ENCODE assay signal across 14 mouse cellular contexts in the genomic region with DNA sequence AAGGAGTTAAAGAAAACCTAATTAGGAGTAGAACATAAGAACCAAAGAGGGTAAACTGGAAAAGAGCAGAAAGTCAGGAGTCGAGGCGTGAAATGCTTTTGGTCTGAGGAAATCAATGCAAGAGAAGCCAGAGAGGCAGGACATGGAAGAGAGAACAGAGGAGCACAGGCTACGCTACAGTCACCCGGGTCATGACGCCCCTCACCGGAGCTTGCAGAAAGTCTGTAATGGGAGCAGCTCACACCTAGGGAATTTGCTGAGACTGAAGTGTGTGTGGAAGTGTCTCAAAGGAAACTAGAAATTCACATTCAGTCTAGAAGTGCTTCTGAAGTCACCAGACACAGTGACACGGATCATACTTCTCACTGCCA.
DNase-seq lines count a peak whose midpoint lies in the region; ATAC-seq lines count a peak whose summit lies in the region.
"Had no signal": no experiment of that assay in that cellular context is flagged by ENCODE, and none has a peak within 500 bp of the region (broad histone marks: within the 10 kb centered on the region; RNA-seq: fewer than 3 reads in every experiment).

No protein-coding gene starts in this region.

- 0 out of 2 replicates have a peak overlapping the region, but pooled peaks have one; percentile 14 for H3K9ac ChIP-seq in intestine, embryonic 16.5 days (ENCODE audit: low read depth, low read length)
- H3K9ac ChIP-seq in intestine, embryonic 15.5 days = no peak overlapping the region
- H3K9ac ChIP-seq in neural tube, embryonic 13.5 days = 0 out of 2 replicates have a peak overlapping the region, but pooled peaks have one; percentile 12
- H3K9ac ChIP-seq in neural tube, embryonic 15.5 days (replicated peaks) = no peak overlapping the region
- H3K9ac ChIP-seq in limb, embryonic 15.5 days = no peak overlapping the region
- H3K9ac ChIP-seq: embryonic facial prominence, embryonic 12.5 days; forebrain, postnatal 0 days; hindbrain, embryonic 13.5 days had no signal

- no peaks in the 10 kb centered on the region for H3K9me3 ChIP-seq in intestine, embryonic 16.5 days (ENCODE audit: control insufficient read depth, low read length)
- H3K9me3 ChIP-seq in intestine, embryonic 15.5 days = no peaks in the 10 kb centered on the region
- H3K9me3 ChIP-seq in neural tube, embryonic 13.5 days = no peaks in the 10 kb centered on the region
- H3K9me3 ChIP-seq in neural tube, embryonic 15.5 days (replicated peaks) = no peaks in the 10 kb centered on the region
- H3K9me3 ChIP-seq in limb, embryonic 15.5 days = no peaks in the 10 kb centered on the region
- H3K9me3 ChIP-seq: embryonic facial prominence, embryonic 12.5 days; hindbrain, embryonic 13.5 days had no signal

- H3K4me3 ChIP-seq in intestine, embryonic 16.5 days (ENCODE audit: low read length) = no peak overlapping the region
- H3K4me3 ChIP-seq in intestine, embryonic 15.5 days (replicated peaks) = no peak overlapping the region
- no peak overlapping the region for H3K4me3 ChIP-seq in neural tube, embryonic 13.5 days
- H3K4me3 ChIP-seq in neural tube, embryonic 15.5 days (replicated peaks) = no peak overlapping the region
- H3K4me3 ChIP-seq in limb, embryonic 15.5 days = no peak overlapping the region
- H3K4me3 ChIP-seq: embryonic facial prominence, embryonic 12.5 days; hindbrain, embryonic 13.5 days had no signal

- no peaks in the 10 kb centered on the region for H3K36me3 ChIP-seq in intestine, embryonic 16.5 days (ENCODE audit: control insufficient read depth, insufficient read depth, low read length)
- no peaks in the 10 kb centered on the region for H3K36me3 ChIP-seq in intestine, embryonic 15.5 days
- no peaks in the 10 kb centered on the region for H3K36me3 ChIP-seq in neural tube, embryonic 13.5 days
- H3K36me3 ChIP-seq in neural tube, embryonic 15.5 days = no peaks in the 10 kb centered on the region
- H3K36me3 ChIP-seq in limb, embryonic 15.5 days = no peaks in the 10 kb centered on the region
- H3K36me3 ChIP-seq: embryonic facial prominence, embryonic 12.5 days; hindbrain, embryonic 13.5 days had no signal

- no peak overlapping the region for H3K4me2 ChIP-seq in intestine, embryonic 16.5 days (ENCODE audit: low read depth, low read length)
- no peak overlapping the region for H3K4me2 ChIP-seq in intestine, embryonic 15.5 days (replicated peaks)
- no peak overlapping the region for H3K4me2 ChIP-seq in neural tube, embryonic 13.5 days
- no peak overlapping the region for H3K4me2 ChIP-seq in neural tube, embryonic 15.5 days
- H3K4me2 ChIP-seq in limb, embryonic 15.5 days = no peak overlapping the region
- H3K4me2 ChIP-seq: embryonic facial prominence, embryonic 12.5 days; hindbrain, embryonic 13.5 days had no signal

- H3K4me1 ChIP-seq in intestine, embryonic 16.5 days (ENCODE audit: control insufficient read depth, insufficient read depth, low read length) = peaks cover 18% of the 10 kb centered on the region
- H3K4me1 ChIP-seq in intestine, embryonic 15.5 days (replicated peaks) = peaks cover 8% of the 10 kb centered on the region; the same call in 1 of the 2 replicates
- peaks cover 15% of the 10 kb centered on the region for H3K4me1 ChIP-seq in neural tube, embryonic 13.5 days (replicated peaks)
- H3K4me1 ChIP-seq in neural tube, embryonic 15.5 days = peaks cover 5% of the 10 kb centered on the region
- H3K4me1 ChIP-seq in limb, embryonic 15.5 days = peaks cover 21% of the 10 kb centered on the region

- peak; percentile 19 for DNase-seq in CD4-positive, CD25-positive, alpha-beta regulatory T cell, adult 2 months (ENCODE audit: low read depth, low spot score)
- DNase-seq: adrenal gland, adult 8-10 months; gastrocnemius, postnatal 25 days had no signal

- no peak for ATAC-seq in CD4-positive, CD25-positive, alpha-beta regulatory T cell, adult 4 months
- ATAC-seq in intestine, embryonic 16.5 days = no peak
- ATAC-seq in intestine, embryonic 15.5 days = no peak
- ATAC-seq in neural tube, embryonic 13.5 days (ENCODE audit: low read depth) = no peak
- ATAC-seq in neural tube, embryonic 15.5 days (ENCODE audit: low FRiP score) = no peak
- 0 out of 2 replicates have a peak, but pooled peaks have one; percentile 3 for ATAC-seq in limb, embryonic 15.5 days (ENCODE audit: insufficient number of reproducible peaks, low FRiP score, low TSS enrichment, low read depth)
- no peak for ATAC-seq in erythroblast, adult 5-6 weeks (replicated peaks; ENCODE audit: low FRiP score, poor library complexity, severe bottlenecking)
- ATAC-seq: midbrain, embryonic 16.5 days had no signal

- 84% methylated on average over 7 of the region's 7 CpGs for WGBS in intestine, embryonic 16.5 days
- WGBS in intestine, embryonic 15.5 days = 83% methylated on average over 7 of the region's 7 CpGs
- 88% methylated on average over 7 of the region's 7 CpGs for WGBS in neural tube, embryonic 13.5 days
- WGBS in neural tube, embryonic 15.5 days = 81% methylated on average over 7 of the region's 7 CpGs
- WGBS in limb, embryonic 15.5 days = 48% methylated on average over 7 of the region's 7 CpGs

- H3K27ac ChIP-seq in intestine, embryonic 16.5 days (ENCODE audit: low read length) = no peak overlapping the region
- no peak overlapping the region for H3K27ac ChIP-seq in intestine, embryonic 15.5 days
- no peak overlapping the region for H3K27ac ChIP-seq in neural tube, embryonic 13.5 days (replicated peaks)
- H3K27ac ChIP-seq in neural tube, embryonic 15.5 days (replicated peaks) = no peak overlapping the region
- peak overlapping the region; percentile 62 for H3K27ac ChIP-seq in limb, embryonic 15.5 days
- H3K27ac ChIP-seq: hindbrain, embryonic 13.5 days had no signal

- H3K27me3 ChIP-seq in intestine, embryonic 16.5 days (replicated peaks; ENCODE audit: control insufficient read depth, insufficient read depth, low read length) = no peaks in the 10 kb centered on the region
- no peaks in the 10 kb centered on the region for H3K27me3 ChIP-seq in intestine, embryonic 15.5 days (replicated peaks)
- H3K27me3 ChIP-seq in neural tube, embryonic 13.5 days = no peaks in the 10 kb centered on the region
- no peaks in the 10 kb centered on the region for H3K27me3 ChIP-seq in neural tube, embryonic 15.5 days (replicated peaks)
- no peaks in the 10 kb centered on the region for H3K27me3 ChIP-seq in limb, embryonic 15.5 days
- H3K27me3 ChIP-seq: embryonic facial prominence, embryonic 12.5 days; hindbrain, embryonic 13.5 days had no signal

Comparison
In these comparisons a context has a peak if more than half of its experiments do, and no peak if none do; other contexts are left out.
1. H3K9ac ChIP-seq: peak in intestine, embryonic 16.5 days (single experiment) and neural tube, embryonic 13.5 days (single experiment); none in intestine, embryonic 15.5 days (single experiment), neural tube, embryonic 15.5 days (single experiment) and limb, embryonic 15.5 days (single experiment).